Mouse (Mus musculus): ENCODE data around the gene Morf4l2.
"Not testable (repeated sequence)": the region's sequence is repeated elsewhere in the genome, so short reads cannot be mapped to it uniquely, and the experiment has no call there.

The Morf4l2 gene

GRCm38 (mm10) chrX:136693196-136693595, 50.3 kb downstream of the Morf4l2 start:
- no peak for DNase-seq (ENCODE audit: low spot score)

DNA sequence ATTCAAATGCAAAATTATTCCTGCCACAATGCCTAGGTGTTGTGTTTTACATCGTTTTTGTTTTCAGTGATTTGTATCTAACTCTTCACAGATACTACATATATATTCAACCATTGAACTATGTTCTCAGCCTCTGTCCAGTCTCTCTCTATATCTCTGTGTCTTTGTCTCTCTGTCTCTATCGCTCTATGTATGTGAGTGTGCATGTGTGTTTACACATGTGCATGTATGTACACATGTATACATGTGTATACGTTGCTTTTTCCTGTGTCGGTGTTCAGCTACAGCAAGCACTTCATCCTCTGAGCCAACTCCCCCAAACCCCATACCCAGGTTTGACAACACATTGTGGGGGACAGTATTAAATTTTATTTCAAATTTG, 51.2 kb downstream of the Morf4l2 start:
- no peak for DNase-seq (ENCODE audit: low spot score)

DNA sequence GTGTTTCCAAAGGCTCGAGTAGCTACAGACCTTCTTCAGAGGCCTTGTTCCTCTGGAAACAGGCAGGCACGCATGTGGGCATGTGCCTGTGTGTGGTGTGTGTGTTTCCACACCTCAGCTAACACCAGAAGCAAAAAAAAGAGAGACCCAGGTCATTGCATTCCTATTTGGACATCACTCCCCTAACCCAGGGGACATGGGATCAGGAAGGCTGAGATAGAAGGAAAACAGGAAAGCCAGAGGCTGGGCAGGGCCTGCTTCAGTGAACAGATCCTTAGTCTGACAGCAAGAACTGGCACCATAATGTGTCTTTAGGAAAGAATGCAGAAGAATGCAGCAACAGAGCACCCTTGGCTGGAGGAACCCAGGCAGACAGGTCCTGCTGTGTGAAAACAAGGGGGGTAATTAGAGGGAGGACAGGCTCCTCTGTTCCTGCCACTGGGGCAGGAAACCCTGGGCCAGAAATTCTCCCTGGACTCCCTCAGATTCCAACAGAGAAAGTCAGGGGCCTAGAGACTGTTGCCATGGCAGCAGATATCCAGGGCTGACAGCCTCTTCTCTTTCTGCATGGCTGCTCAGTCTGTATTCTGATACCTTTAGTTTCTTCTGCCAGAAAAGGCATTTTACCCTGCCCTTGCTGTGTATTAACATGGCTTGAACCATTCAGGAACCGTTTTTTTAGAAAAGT, 51.7 kb downstream of the Morf4l2 start:
- DNase-seq (ENCODE audit: low spot score) = not testable (repeated sequence)
